Mouse (Mus musculus) adrenal gland, adult 18-20 months (tissue): ENCODE measurements around the gene Gm10762. TPM values are rescaled to one million over a fixed set of nuclear protein-coding genes. Genes with fewer than 3 reads are reported as not detected.

Experiments used
- DNase-seq, 2 experiments: peaks; one replicate each; pipeline ENCODE4 v3.0.0; 2021 to 2022; ENCODE audit warnings: low spot score in 2 of 2
- long read RNA-seq, 2 experiments: library from polyadenylated mRNA; stranded (forward); transcript quantifications; one replicate each; pipeline ENCODE4 v2.0.0; 2021
- total RNA-seq, 2 experiments: library from RNA; stranded (reverse); gene quantifications; 1 replicate in 1 of 2; 2 replicates in 1 of 2; pipeline ENCODE4 v1.2.3; 2021

The Gm10762 gene
- 1 to 10 TPM; 5.7 to 8.8 TPM for total RNA-seq
- long read RNA-seq, experiment 1, transcript Gm10762-201 (1 exons, 1,133 nt) = major isoform, 9 of 9 reads
- long read RNA-seq, experiment 1, partial matches to known transcripts = 0 of 9 reads
- long read RNA-seq, experiment 1, other reads (novel, unspliced or antisense) = 0 of 9 reads
- long read RNA-seq, experiment 2, transcript Gm10762-201 (1 exons, 1,133 nt) = major isoform, 10 of 10 reads
- long read RNA-seq, experiment 2, partial matches to known transcripts = 0 of 10 reads
- long read RNA-seq, experiment 2, other reads (novel, unspliced or antisense) = 0 of 10 reads

GRCm38 (mm10) chr2:128967661-128968441 lies at the start of gene Gm10762:
TSS of gene Gm10762 (minus strand) at chr2:128967725.
- DNase-seq = peak; percentile 81 to 82

GRCm38 (mm10) chr2:129008867-129009266 lies 41.3 kb upstream of the Gm10762 start:
- peak in 1 of 2 experiments; percentile 11 for DNase-seq

GRCm38 (mm10) chr2:129006194-129006749 lies 38.7 kb upstream of the Gm10762 start:
- no peak for DNase-seq

GRCm38 (mm10) chr2:129004872-129005271 lies 37.3 kb upstream of the Gm10762 start:
- DNase-seq = no peak

- no peak for DNase-seq
These were observed 17.2 kb upstream of the Gm10762 start for GRCm38 (mm10) chr2:128984746-128985145.

- DNase-seq = no peak
These were observed 8.0 kb upstream of the Gm10762 start for GRCm38 (mm10) chr2:128975572-128975971.

GRCm38 (mm10) chr2:128972301-128972700 lies 4.8 kb upstream of the Gm10762 start:
- DNase-seq = no peak

- no peak for DNase-seq
These were observed 1.1 kb upstream of the Gm10762 start for GRCm38 (mm10) chr2:128968475-128969083.

GRCm38 (mm10) chr2:128966641-128967580 lies 614 bp downstream of the Gm10762 start, which contains the start of gene Zc3h6:
TSS of gene Zc3h6 (plus strand) at chr2:128967402.
- peak; percentile 98 to 99 for DNase-seq

GRCm38 (mm10) chr2:128966236-128966635 lies 1.3 kb downstream of the Gm10762 start:
- DNase-seq = no peak

- DNase-seq = no peak
These were observed 1.9 kb downstream of the Gm10762 start for GRCm38 (mm10) chr2:128965505-128966105.

GRCm38 (mm10) chr2:128954186-128954585 lies 13.3 kb downstream of the Gm10762 start:
- no peak for DNase-seq

GRCm38 (mm10) chr2:128947962-128948588 lies 19.4 kb downstream of the Gm10762 start:
- DNase-seq = no peak

- DNase-seq = peak; percentile 96 to 97
These were observed 23.7 kb downstream of the Gm10762 start, which contains the start of gene Zc3h8 for GRCm38 (mm10) chr2:128943538-128944528. TSS of gene Zc3h8 (minus strand) at chr2:128944077.

GRCm38 (mm10) chr2:128936256-128936655 lies 31.3 kb downstream of the Gm10762 start:
- no peak for DNase-seq

- no peak for DNase-seq
These were observed 36.8 kb downstream of the Gm10762 start for GRCm38 (mm10) chr2:128930704-128931103.

GRCm38 (mm10) chr2:128928446-128928845 lies 39.1 kb downstream of the Gm10762 start:
- DNase-seq = no peak

- no peak for DNase-seq
These were observed 42.7 kb downstream of the Gm10762 start for GRCm38 (mm10) chr2:128924799-128925198.
